Mouse (Mus musculus): ENCODE measurements around the gene Nap1l1.

GRCm38 (mm10) chr10:111445939-111446671 is 26.9 kb upstream of the Nap1l1 start:
- TF ChIP-seq TAL1 (IDR thresholded peaks at IDR 0.05; ENCODE audit: low read length) (no peak), GATA1 (IDR thresholded peaks at IDR 0.05; ENCODE audit: low read length) (no peak)
